Mouse (Mus musculus): ENCODE data around the gene Nxnl1. TPM values are rescaled to one million over a fixed set of nuclear protein-coding genes. Genes with fewer than 3 reads are reported as not detected.
"Not testable (repeated sequence)": the region's sequence is repeated elsewhere in the genome, so short reads cannot be mapped to it uniquely, and the experiment has no call there.

Nxnl1 gene
- total and polyA plus RNA-seq, 3 experiments: not detected

- TF ChIP-seq CTCF (IDR thresholded peaks at IDR 0.05; ENCODE audit: low read depth, low read length): no peak
- ATAC-seq (ENCODE audit: extremely low read depth, insufficient number of reproducible peaks, low FRiP score, poor library complexity, severe bottlenecking): no peak
Measured at GRCm38 (mm10) chr8:71543755-71544154, 22.6 kb downstream of the Nxnl1 start.

GRCm38 (mm10) chr8:71542632-71543343 is 23.6 kb downstream of the Nxnl1 start, which contains the start of gene Mvb12a:
Gene Mvb12a, plus strand, starts transcription at chr8:71542922.
- ATAC-seq (ENCODE audit: extremely low read depth, insufficient number of reproducible peaks, low FRiP score, poor library complexity, severe bottlenecking) (peak; percentile 88), DNase-seq (ENCODE audit: low spot score) (peak; percentile 90)
- Histone ChIP-seq H3K36me3 (replicated peaks) (peaks cover 41% of the 10 kb centered on the region), H3K4me1 (ENCODE audit: insufficient read depth, low read depth, low read length) (peaks cover 35% of the 10 kb centered on the region), H3K4me3 (ENCODE audit: low read depth, low read length) (peak within 1 kb of the TSS; percentile 96), H3K9me3 (replicated peaks) (no peaks in the 10 kb centered on the region), H3K27me3 (ENCODE audit: insufficient read depth, low read length) (no peaks in the 10 kb centered on the region)
- TF ChIP-seq TAL1 (conservative IDR thresholded peaks at IDR 0.05; ENCODE audit: low read depth, low read length) (no peak), GATA1 (IDR thresholded peaks at IDR 0.05; ENCODE audit: borderline replicate concordance, low read length) (no peak), CTCF (IDR thresholded peaks at IDR 0.05; ENCODE audit: low read depth, low read length) (no peak), POLR2AphosphoS5 (IDR thresholded peaks at IDR 0.05; ENCODE audit: insufficient replicate concordance, low read depth, low read length) (no peak)

More at GRCm38 (mm10) chr8:71543755-71544154, 22.6 kb downstream of the Nxnl1 start:
- Histone ChIP-seq H3K4me1 (ENCODE audit: insufficient read depth, low read depth, low read length) (peaks cover 25% of the 10 kb centered on the region), H3K27me3 (ENCODE audit: insufficient read depth, low read length) (no peaks in the 10 kb centered on the region), H3K9me3 (replicated peaks) (no peaks in the 10 kb centered on the region), H3K4me3 (ENCODE audit: low read depth, low read length) (peak overlapping the region; percentile 96; the same call in 1 of the 2 replicates), H3K36me3 (replicated peaks) (peaks cover 50% of the 10 kb centered on the region)
- DNase-seq (ENCODE audit: low spot score): no peak

GRCm38 (mm10) chr8:71537028-71537867 is 29.2 kb downstream of the Nxnl1 start, which contains the start of gene Bst2:
Gene Bst2, minus strand, starts transcription at chr8:71537456.
- peak; percentile 83 for ATAC-seq (ENCODE audit: extremely low read depth, insufficient number of reproducible peaks, low FRiP score, poor library complexity, severe bottlenecking)
- Histone ChIP-seq H3K4me1 (ENCODE audit: insufficient read depth, low read depth, low read length) (peaks cover 49% of the 10 kb centered on the region), H3K27me3 (ENCODE audit: insufficient read depth, low read length) (no peaks in the 10 kb centered on the region), H3K9me3 (replicated peaks) (no peaks in the 10 kb centered on the region), H3K36me3 (replicated peaks) (peaks cover 14% of the 10 kb centered on the region), H3K4me3 (ENCODE audit: low read depth, low read length) (peak within 1 kb of the TSS; percentile 77)
- peak; percentile 85 for DNase-seq (ENCODE audit: low spot score)
- no peak for TF ChIP-seq TAL1 (conservative IDR thresholded peaks at IDR 0.05; ENCODE audit: low read depth, low read length)
- no peak for TF ChIP-seq GATA2 (IDR thresholded peaks at IDR 0.05; ENCODE audit: borderline replicate concordance, low read depth, low read length)
- TF ChIP-seq CTCF (IDR thresholded peaks at IDR 0.05; ENCODE audit: low read depth, low read length): no peak
- no peak for TF ChIP-seq GATA1 (IDR thresholded peaks at IDR 0.05; ENCODE audit: borderline replicate concordance, low read length)
- no peak for TF ChIP-seq POLR2AphosphoS5 (IDR thresholded peaks at IDR 0.05; ENCODE audit: insufficient replicate concordance, low read depth, low read length)

- H3K27me3 ChIP-seq (ENCODE audit: insufficient read depth, low read length): no peaks in the 10 kb centered on the region
- TF ChIP-seq GATA1 (IDR thresholded peaks at IDR 0.05; ENCODE audit: borderline replicate concordance, low read length) (no peak), GATA2 (IDR thresholded peaks at IDR 0.05; ENCODE audit: borderline replicate concordance, low read depth, low read length) (no peak), POLR2AphosphoS5 (IDR thresholded peaks at IDR 0.05; ENCODE audit: insufficient replicate concordance, low read depth, low read length) (no peak), TAL1 (conservative IDR thresholded peaks at IDR 0.05; ENCODE audit: low read depth, low read length) (no peak), CTCF (IDR thresholded peaks at IDR 0.05; ENCODE audit: low read depth, low read length) (no peak)
- H3K4me1 ChIP-seq (ENCODE audit: insufficient read depth, low read depth, low read length): peaks cover 45% of the 10 kb centered on the region
- DNase-seq (ENCODE audit: low spot score) (peak; percentile 47), ATAC-seq (ENCODE audit: extremely low read depth, insufficient number of reproducible peaks, low FRiP score, poor library complexity, severe bottlenecking) (no peak)
- H3K36me3 ChIP-seq (replicated peaks): peaks cover 11% of the 10 kb centered on the region
- no peaks in the 10 kb centered on the region for H3K9me3 ChIP-seq (replicated peaks)
- H3K4me3 ChIP-seq (ENCODE audit: low read depth, low read length): peak overlapping the region; percentile 38; the same call in 1 of the 2 replicates
Measured at GRCm38 (mm10) chr8:71535663-71536062, 30.7 kb downstream of the Nxnl1 start.

GRCm38 (mm10) chr8:71534263-71534810 is 32.1 kb downstream of the Nxnl1 start:
- TF ChIP-seq POLR2AphosphoS5 (IDR thresholded peaks at IDR 0.05; ENCODE audit: insufficient replicate concordance, low read depth, low read length) (no peak), GATA2 (IDR thresholded peaks at IDR 0.05; ENCODE audit: borderline replicate concordance, low read depth, low read length) (no peak), CTCF (IDR thresholded peaks at IDR 0.05; ENCODE audit: low read depth, low read length) (no peak), GATA1 (IDR thresholded peaks at IDR 0.05; ENCODE audit: borderline replicate concordance, low read length) (no peak), TAL1 (conservative IDR thresholded peaks at IDR 0.05; ENCODE audit: low read depth, low read length) (no peak)
- peaks cover 9% of the 10 kb centered on the region for H3K36me3 ChIP-seq (replicated peaks)
- DNase-seq (ENCODE audit: low spot score): no peak
- H3K4me3 ChIP-seq (ENCODE audit: low read depth, low read length): no peak overlapping the region
- no peak for ATAC-seq (ENCODE audit: extremely low read depth, insufficient number of reproducible peaks, low FRiP score, poor library complexity, severe bottlenecking)
- H3K27me3 ChIP-seq (ENCODE audit: insufficient read depth, low read length): no peaks in the 10 kb centered on the region
- no peaks in the 10 kb centered on the region for H3K9me3 ChIP-seq (replicated peaks)
- peaks cover 49% of the 10 kb centered on the region for H3K4me1 ChIP-seq (ENCODE audit: insufficient read depth, low read depth, low read length)

GRCm38 (mm10) chr8:71530735-71531467 is 35.5 kb downstream of the Nxnl1 start:
- H3K4me1 ChIP-seq (ENCODE audit: insufficient read depth, low read depth, low read length): peaks cover 21% of the 10 kb centered on the region
- H3K9me3 ChIP-seq (replicated peaks); H3K36me3 ChIP-seq (replicated peaks); DNase-seq (ENCODE audit: low spot score); ATAC-seq (ENCODE audit: extremely low read depth, insufficient number of reproducible peaks, low FRiP score, poor library complexity, severe bottlenecking); H3K4me3 ChIP-seq (ENCODE audit: low read depth, low read length): not testable (repeated sequence)
- H3K27me3 ChIP-seq (ENCODE audit: insufficient read depth, low read length): peaks cover 26% of the 10 kb centered on the region
